Mouse (Mus musculus) brain, embryonic 14.5 days (tissue): Measurements from ENCODE around the gene Pan3. TPM values are rescaled to one million over a fixed set of nuclear protein-coding genes. Genes with fewer than 3 reads are reported as not detected.

Experiments
- DNase-seq: peaks from one replicate; pipeline ENCODE4 v3.0.0-alpha.2; 2011; ENCODE audit warnings: low read depth
- CTCF ChIP-seq: fragments of 200-500 bp; IDR thresholded peaks from 2 replicates; pipeline ENCODE4 v1.5.1; 2012; ENCODE audit warnings: inconsistent platforms, mild to moderate bottlenecking, moderate library complexity, borderline replicate concordance; ENCODE audit not compliant: insufficient read depth, insufficient read length; ENCODE audit errors: extremely low read depth
- POLR2A ChIP-seq: fragments of 200-500 bp; IDR thresholded peaks from 2 replicates; pipeline ENCODE4 v1.6.1; 2012; ENCODE audit warnings: mild to moderate bottlenecking, inconsistent platforms, borderline replicate concordance; ENCODE audit not compliant: poor library complexity, insufficient read depth, insufficient read length, severe bottlenecking; ENCODE audit errors: extremely low read depth
- polyA plus RNA-seq: library from polyadenylated mRNA; depleted of rRNA; stranded (reverse); fragments of >200 nt; gene quantifications from 2 replicates; pipeline ENCODE4 v1.2.3, GENCODE M21; 2012; rRNA removed

Pan3 gene
- polyA plus RNA-seq = 44.5 and 54.6 TPM in 2 replicates

DNA sequence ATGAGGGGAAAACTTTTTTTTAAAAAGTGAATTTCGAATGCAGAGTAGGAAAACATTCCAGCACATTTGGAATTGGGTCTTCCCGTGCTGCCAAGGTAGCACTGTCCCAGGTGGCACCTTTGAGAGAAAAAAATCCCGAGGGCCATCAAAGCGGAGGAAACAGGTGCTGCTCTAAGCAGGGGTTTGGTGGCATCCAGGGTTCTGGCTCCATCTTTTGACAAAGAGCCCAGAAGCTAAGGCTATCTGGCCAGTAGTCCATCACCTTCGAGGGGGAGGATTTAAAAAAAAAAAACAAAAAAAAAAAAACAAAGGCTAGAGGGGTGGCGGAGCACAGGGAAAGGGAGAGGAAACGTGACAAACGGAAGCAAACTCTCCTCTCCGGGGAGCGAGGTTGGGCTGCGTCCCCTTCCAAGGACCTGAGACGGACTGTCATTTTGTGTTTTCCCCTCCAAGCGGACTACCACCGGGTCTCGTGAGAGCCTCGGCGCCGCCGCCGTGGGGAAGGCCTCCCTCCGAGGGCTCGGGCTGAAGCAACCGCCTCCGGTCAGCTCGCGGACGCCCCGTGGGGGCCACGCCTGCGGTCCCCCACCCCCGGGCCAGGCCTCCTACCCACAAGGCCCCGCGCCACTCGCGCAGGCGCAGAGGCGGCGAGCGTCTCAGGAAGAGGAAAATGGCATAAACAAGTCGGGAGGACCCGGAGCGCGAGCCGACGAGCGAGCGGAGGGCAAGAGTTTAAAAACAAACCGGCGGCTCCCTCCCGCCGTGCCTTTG is at the start of gene Pan3:
Gene Pan3, plus strand, starts transcription at position 627 of the 771 bp plus-strand sequence.
- DNase-seq = peak; percentile 97
- TF ChIP-seq POLR2A (peak; percentile 89), CTCF (no peak)

DNA sequence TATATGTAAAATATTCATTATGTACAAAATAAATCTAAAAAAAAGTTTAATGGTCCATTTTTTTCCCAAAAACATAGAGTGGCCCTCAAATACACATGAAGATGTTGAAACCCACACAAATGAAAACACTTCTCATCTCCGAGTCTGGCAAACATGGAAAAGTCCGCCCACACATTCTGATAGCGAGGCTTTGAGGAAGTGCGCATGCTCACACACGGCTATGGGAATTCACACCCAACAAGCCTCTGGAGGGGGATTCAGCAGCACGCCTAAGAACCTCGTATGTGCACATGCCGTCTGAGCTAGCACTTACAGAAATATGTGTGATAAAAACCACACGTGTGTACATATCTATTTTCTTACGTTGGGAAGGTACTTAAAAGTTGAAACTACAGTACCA is 48.6 kb upstream of the Pan3 start:
- DNase-seq = no peak

GRCm38 (mm10) chr5:147386865-147387264 is 43.1 kb upstream of the Pan3 start:
- no peak for DNase-seq
- TF ChIP-seq POLR2A (no peak), CTCF (no peak)

More for the DNA sequence above, 48.6 kb upstream of the Pan3 start:
- TF ChIP-seq CTCF = no peak
- TF ChIP-seq POLR2A = no peak

DNA sequence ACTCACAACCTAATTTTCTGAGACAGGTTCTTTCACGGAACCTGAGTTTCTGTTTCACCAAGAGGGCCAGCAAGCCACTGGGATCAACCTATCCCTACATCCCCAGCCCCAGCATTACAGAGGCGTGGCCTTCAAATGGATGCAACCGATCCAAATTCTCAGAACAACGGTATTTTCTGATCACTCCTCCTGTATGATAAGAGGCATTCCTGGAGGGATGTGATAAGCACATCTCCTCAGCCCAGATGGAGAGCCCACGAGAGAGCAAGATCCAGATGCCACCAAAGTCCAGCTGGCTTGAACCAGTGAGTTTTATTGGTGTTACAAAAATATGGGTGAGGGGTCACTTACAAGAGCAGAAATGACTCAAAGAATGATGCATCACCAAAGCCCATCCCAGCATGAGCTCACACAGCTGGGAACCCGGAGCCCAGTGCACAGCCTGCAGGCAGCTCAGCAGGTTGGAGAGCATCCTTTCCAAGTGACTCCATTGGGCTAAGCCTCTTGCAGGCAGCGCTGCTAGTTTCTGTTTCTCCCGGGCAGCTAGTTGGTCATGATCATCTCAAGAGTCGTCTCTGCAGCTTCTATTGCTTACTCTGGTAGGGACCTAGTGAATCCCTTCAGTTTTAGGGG is 41.5 kb upstream of the Pan3 start:
- TF ChIP-seq CTCF = no peak
- no peak for TF ChIP-seq POLR2A
- no peak for DNase-seq

DNA sequence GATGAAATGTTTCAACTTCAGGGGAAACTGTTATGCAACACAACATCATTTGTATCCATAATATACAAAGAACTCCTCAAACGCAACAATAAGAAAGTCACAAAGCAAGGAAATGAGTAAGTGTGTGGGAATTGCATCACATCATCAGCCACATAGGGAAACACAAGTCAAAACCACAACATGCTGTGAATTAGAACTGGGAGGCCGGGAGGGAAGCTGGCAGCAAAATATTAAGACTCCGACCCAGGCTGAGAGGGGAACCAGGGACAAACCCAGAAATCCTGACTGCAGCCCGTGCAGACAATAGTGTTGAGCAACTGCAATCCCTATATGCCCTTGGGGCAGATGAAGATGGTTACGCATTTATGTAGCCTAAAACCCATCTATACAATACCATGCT is 40.9 kb upstream of the Pan3 start:
- TF ChIP-seq CTCF (no peak), POLR2A (no peak)
- DNase-seq = no peak

DNA sequence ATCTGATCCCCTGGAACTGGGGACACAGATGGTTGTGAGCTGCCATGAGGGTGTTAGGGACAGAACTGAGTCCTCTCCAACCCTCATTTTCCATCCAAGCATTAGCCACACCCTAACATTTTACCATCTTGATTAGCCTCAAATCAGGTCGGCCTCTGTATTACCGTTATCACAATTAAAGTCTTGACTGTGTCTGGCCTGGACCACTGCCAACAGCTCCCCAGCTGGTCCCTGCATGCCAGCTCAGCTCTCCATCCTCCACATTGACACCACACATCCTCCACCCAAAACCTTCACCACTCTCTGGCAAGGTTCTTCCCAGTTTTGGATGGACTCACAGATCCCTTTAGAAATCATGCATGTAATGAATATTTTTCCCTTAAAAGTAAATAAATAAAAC is 39.2 kb upstream of the Pan3 start:
- TF ChIP-seq POLR2A (no peak), CTCF (no peak)
- DNase-seq = no peak

- TF ChIP-seq POLR2A (no peak), CTCF (no peak)
- no peak for DNase-seq
Measured at GRCm38 (mm10) chr5:147392667-147393213, 37.2 kb upstream of the Pan3 start.

- TF ChIP-seq POLR2A (no peak), CTCF (no peak)
- no peak for DNase-seq
Measured at GRCm38 (mm10) chr5:147395050-147395449, 34.9 kb upstream of the Pan3 start.

GRCm38 (mm10) chr5:147399843-147400504 is 30.0 kb upstream of the Pan3 start, which contains the start of gene Flt3:
Flt3 (minus strand) TSS chr5:147400489.
- DNase-seq = peak; percentile 39
- TF ChIP-seq CTCF = no peak
- TF ChIP-seq POLR2A = no peak

GRCm38 (mm10) chr5:147400505-147400979 is 29.4 kb upstream of the Pan3 start:
- no peak for DNase-seq
- TF ChIP-seq POLR2A (no peak), CTCF (no peak)

DNA sequence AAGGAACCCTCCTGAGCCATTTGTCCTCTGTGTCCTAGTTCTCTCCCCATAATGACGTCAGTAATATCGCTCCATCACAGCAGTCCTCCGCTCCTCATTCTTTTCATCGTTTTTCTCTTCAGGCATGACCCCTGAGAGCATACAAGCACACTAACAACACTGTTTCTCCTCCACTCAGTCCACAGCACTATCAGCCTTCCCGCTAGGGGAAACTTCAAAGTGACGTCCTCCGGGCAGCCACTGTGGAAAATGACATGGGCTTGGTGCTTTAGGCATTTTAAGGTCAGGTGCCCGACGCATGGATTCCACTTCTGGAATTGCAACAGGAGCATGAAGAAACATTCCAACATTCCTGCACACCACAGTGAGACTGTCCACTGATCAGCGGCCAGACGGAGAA is 28.9 kb upstream of the Pan3 start:
- peak; percentile 15 for DNase-seq
- TF ChIP-seq POLR2A (no peak), CTCF (no peak)
